Mouse (Mus musculus) liver, embryonic 13.5 days (tissue): Measurements from ENCODE around the gene Auts2. TPM values are rescaled to one million over a fixed set of nuclear protein-coding genes. Genes with fewer than 3 reads are reported as not detected.

Source experiments
- ATAC-seq: fragments of 200-750 bp; cut with Nextera tagmentation; 2 replicates; pipeline ENCODE4 v1.8.0; 2017; ENCODE audit warnings: low read depth, mild to moderate bottlenecking, moderate number of reproducible peaks, moderate library complexity
- DNase-seq: peaks from one replicate; pipeline ENCODE4 v3.0.0; 2022
- H3K27ac ChIP-seq: fragments of 300-500 bp; sonication (generic); 2 replicates; pipeline ENCODE4 v1.5.1; 2015; ENCODE audit warnings: moderate library complexity, mild to moderate bottlenecking, inconsistent platforms
- H3K27me3 ChIP-seq: fragments of 300-500 bp; sonication (generic); 2 replicates; pipeline ENCODE4 v1.6.1; 2015; ENCODE audit warnings: mild to moderate bottlenecking, inconsistent platforms
- H3K36me3 ChIP-seq: fragments of 300-500 bp; sonication (generic); 2 replicates; pipeline ENCODE4 v1.6.1; 2015; ENCODE audit warnings: mild to moderate bottlenecking, inconsistent platforms
- H3K4me1 ChIP-seq: fragments of 300-500 bp; sonication (generic); replicated peaks from 2 replicates; pipeline ENCODE4 v1.6.1; 2015; ENCODE audit warnings: inconsistent platforms
- H3K4me2 ChIP-seq: fragments of 300-500 bp; sonication (generic); 2 replicates; pipeline ENCODE4 v1.6.1; 2015; ENCODE audit warnings: inconsistent platforms, mild to moderate bottlenecking, moderate library complexity
- H3K4me3 ChIP-seq: fragments of 300-500 bp; sonication (generic); replicated peaks from 2 replicates; pipeline ENCODE4 v1.5.1; 2015; ENCODE audit warnings: mild to moderate bottlenecking, inconsistent platforms
- H3K9ac ChIP-seq: fragments of 300-500 bp; sonication (generic); 2 replicates; pipeline ENCODE4 v1.6.1; 2015; ENCODE audit warnings: mild to moderate bottlenecking, inconsistent platforms
- H3K9me3 ChIP-seq: fragments of 300-500 bp; sonication (generic); replicated peaks from 2 replicates; pipeline ENCODE4 v1.6.1; 2016; ENCODE audit warnings: inconsistent platforms
- WGBS: fragments of 180-500 bp; shearing (Covaris S2); methylation state at CpG from one replicate; pipeline ENCODE4 v1.1.7; 2015; ENCODE audit not compliant: insufficient replicate concordance; 5-methylcytosine and 5-hydroxymethylcytosine counted together
- polyA plus RNA-seq: library from polyadenylated mRNA; unstranded; fragments of >200 nt; fragmentation: Nextera tagmentation; extraction: Ambion mirVana; gene quantifications from 2 replicates; pipeline ENCODE4 v1.2.1, GENCODE M21; 2015

Auts2 gene
- polyA plus RNA-seq, 1 experiment from 2014 or later, result 1.5 TPM

DNA sequence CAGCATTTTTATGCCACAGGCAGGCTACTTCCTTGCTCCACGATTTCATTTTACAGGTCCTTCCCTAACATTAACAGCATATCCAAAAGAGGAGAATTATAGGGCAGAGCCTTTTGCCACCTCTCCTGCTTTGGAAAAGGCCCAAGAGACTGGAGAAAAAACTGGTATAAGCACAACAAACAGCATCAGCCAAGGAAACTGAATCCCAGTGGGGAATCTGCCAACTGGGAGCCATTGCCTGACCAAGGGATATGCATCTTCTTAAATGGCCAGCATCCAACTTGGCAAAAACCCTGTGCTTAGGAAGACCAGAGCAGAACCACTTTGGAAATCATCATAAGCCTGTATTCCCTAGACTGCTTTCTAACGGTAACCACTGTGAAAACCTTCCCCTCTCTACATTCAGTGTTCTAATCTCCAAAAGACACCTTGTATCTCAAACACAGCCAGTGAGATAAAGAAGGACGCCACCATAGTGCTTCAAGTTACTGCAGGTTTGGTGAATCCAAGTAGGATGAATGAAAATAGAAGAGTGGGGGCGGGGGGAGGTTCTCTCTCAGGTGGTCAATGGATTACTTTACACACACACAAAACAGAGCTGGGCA, 169.6 kb downstream of the Auts2 start:
- H3K27me3 ChIP-seq, result no peaks in the 10 kb centered on the region
- no peaks in the 10 kb centered on the region for H3K9me3 ChIP-seq
- H3K27ac ChIP-seq, result no peak overlapping the region
- H3K4me3 ChIP-seq, result no peak overlapping the region
- 37% methylated on average over 4 of the region's 4 CpGs for WGBS
- DNase-seq, result no peak
- no peak overlapping the region for H3K4me2 ChIP-seq
- ATAC-seq, result peak; percentile 75
- H3K4me1 ChIP-seq, result peaks cover 15% of the 10 kb centered on the region
- H3K9ac ChIP-seq, result no peak overlapping the region
- no peaks in the 10 kb centered on the region for H3K36me3 ChIP-seq

- no peak for DNase-seq
- no peaks in the 10 kb centered on the region for H3K36me3 ChIP-seq
- ATAC-seq, result no peak
- no peak overlapping the region for H3K27ac ChIP-seq
- no peaks in the 10 kb centered on the region for H3K9me3 ChIP-seq
- WGBS, result 48% methylated on average over 2 of the region's 2 CpGs
- H3K4me3 ChIP-seq, result no peak overlapping the region
- no peak overlapping the region for H3K9ac ChIP-seq
- no peak overlapping the region for H3K4me2 ChIP-seq
- peaks cover 20% of the 10 kb centered on the region for H3K4me1 ChIP-seq
- H3K27me3 ChIP-seq, result no peaks in the 10 kb centered on the region
These were observed 170.5 kb downstream of the Auts2 start for GRCm38 (mm10) chr5:132372605-132373004.

DNA sequence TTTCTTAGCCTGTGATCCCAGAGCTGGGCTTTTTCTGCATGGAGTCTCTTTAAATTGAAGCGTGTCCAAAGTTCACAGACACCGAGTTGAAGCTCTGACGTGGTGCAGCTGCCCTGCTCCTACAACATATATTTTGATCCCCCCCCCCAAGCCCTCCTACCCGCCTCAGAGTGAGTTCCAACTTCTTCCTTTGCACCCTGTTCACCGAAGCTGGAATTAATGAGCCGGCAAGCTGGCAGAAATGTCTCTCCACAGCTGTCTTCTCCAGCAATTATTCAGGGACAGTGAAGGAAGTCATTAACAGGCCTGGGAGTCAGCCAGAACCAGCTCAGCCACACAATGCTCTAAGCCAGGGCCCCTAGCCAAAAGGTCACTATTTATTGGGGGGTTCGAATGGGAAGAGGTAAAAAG, 174.5 kb downstream of the Auts2 start:
- H3K4me3 ChIP-seq, result no peak overlapping the region
- no peak for ATAC-seq
- no peak for DNase-seq
- no peak overlapping the region for H3K4me2 ChIP-seq
- no peaks in the 10 kb centered on the region for H3K36me3 ChIP-seq
- H3K9me3 ChIP-seq, result no peaks in the 10 kb centered on the region
- H3K27ac ChIP-seq, result no peak overlapping the region
- H3K27me3 ChIP-seq, result no peaks in the 10 kb centered on the region
- no peak overlapping the region for H3K9ac ChIP-seq
- WGBS, result 52% methylated on average over 7 of the region's 7 CpGs
- peaks cover 17% of the 10 kb centered on the region for H3K4me1 ChIP-seq

- DNase-seq (no peak), ATAC-seq (no peak)
- no peak overlapping the region for H3K9ac ChIP-seq
- no peak overlapping the region for H3K4me2 ChIP-seq
- H3K9me3 ChIP-seq, result no peaks in the 10 kb centered on the region
- no peaks in the 10 kb centered on the region for H3K27me3 ChIP-seq
- WGBS, result 65% methylated on average over 1 of the region's 1 CpGs
- no peak overlapping the region for H3K27ac ChIP-seq
- no peak overlapping the region for H3K4me3 ChIP-seq
- no peaks in the 10 kb centered on the region for H3K36me3 ChIP-seq
- peaks cover 2% of the 10 kb centered on the region; the same call in 1 of the 2 replicates for H3K4me1 ChIP-seq
These were observed 181.9 kb downstream of the Auts2 start for GRCm38 (mm10) chr5:132361276-132361675.

DNA sequence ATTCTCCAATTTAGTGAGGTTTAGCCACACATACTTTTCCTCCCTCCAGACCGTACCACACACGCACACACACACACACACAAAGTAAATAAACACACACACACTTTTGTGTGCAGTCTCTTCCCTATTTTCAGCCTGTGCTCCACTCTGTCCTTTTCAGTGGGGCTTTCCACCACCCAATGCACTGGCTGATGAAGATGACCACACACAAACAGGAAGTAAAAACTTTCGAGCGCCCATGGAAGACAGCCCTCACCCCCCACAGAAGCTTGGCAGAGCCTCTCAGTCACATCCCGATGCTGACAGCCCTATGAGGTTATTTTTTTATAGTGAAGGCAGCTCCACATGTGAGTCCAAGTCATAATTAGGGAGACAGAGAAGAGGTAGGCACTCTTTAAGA, 185.4 kb downstream of the Auts2 start:
- no peak for ATAC-seq
- 33% methylated on average over 5 of the region's 5 CpGs for WGBS
- no peak for DNase-seq
- Histone ChIP-seq H3K4me2 (no peak overlapping the region), H3K9ac (no peak overlapping the region), H3K4me3 (no peak overlapping the region), H3K9me3 (no peaks in the 10 kb centered on the region), H3K27ac (no peak overlapping the region), H3K4me1 (no peaks in the 10 kb centered on the region), H3K27me3 (no peaks in the 10 kb centered on the region), H3K36me3 (no peaks in the 10 kb centered on the region)

- DNase-seq (no peak), ATAC-seq (no peak)
- Histone ChIP-seq H3K4me1 (0 out of 2 replicates have a peak, but pooled peaks cover 3% of the 10 kb centered on the region), H3K4me3 (no peak overlapping the region), H3K4me2 (no peak overlapping the region), H3K36me3 (no peaks in the 10 kb centered on the region), H3K9me3 (no peaks in the 10 kb centered on the region), H3K27ac (no peak overlapping the region), H3K9ac (no peak overlapping the region), H3K27me3 (no peaks in the 10 kb centered on the region)
- WGBS, result 66% methylated on average over 7 of the region's 7 CpGs
These were observed 187.2 kb downstream of the Auts2 start for GRCm38 (mm10) chr5:132355935-132356334.

GRCm38 (mm10) chr5:132352437-132352836, 190.7 kb downstream of the Auts2 start:
- Histone ChIP-seq H3K4me2 (no peak overlapping the region), H3K9ac (no peak overlapping the region), H3K4me3 (no peak overlapping the region), H3K36me3 (no peaks in the 10 kb centered on the region), H3K27me3 (no peaks in the 10 kb centered on the region), H3K27ac (no peak overlapping the region), H3K9me3 (no peaks in the 10 kb centered on the region), H3K4me1 (0 out of 2 replicates have a peak, but pooled peaks cover 10% of the 10 kb centered on the region)
- 18% methylated on average over 1 of the region's 1 CpGs for WGBS
- no peak for DNase-seq
- ATAC-seq, result no peak

GRCm38 (mm10) chr5:132351139-132351538, 192.0 kb downstream of the Auts2 start:
- DNase-seq, result no peak
- ATAC-seq, result no peak
- Histone ChIP-seq H3K27ac (no peak overlapping the region), H3K27me3 (no peaks in the 10 kb centered on the region), H3K4me1 (0 out of 2 replicates have a peak, but pooled peaks cover 10% of the 10 kb centered on the region), H3K9ac (no peak overlapping the region), H3K4me3 (no peak overlapping the region), H3K9me3 (no peaks in the 10 kb centered on the region), H3K36me3 (no peaks in the 10 kb centered on the region), H3K4me2 (no peak overlapping the region)

DNA sequence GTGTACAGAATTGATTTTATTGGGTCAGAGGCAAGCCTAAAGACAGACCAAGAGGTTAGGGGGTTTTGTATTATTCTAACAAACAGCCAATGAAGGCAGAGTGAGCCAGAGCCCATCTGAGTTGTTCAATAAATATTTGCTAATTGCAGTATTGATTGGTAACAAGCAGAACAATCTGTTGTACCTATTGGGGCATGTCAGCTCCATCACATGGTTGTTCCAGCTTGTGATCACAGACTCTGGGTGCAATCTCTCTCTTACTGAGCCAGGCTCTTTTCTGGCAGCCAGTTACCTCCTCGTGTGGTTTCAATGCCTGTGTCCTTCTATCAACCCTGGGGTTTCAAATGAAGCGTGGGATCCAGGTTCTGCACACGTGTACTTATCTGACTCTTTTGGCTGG, 201.8 kb downstream of the Auts2 start:
- H3K27me3 ChIP-seq, result no peaks in the 10 kb centered on the region
- DNase-seq (no peak), ATAC-seq (0 out of 2 replicates have a peak, but pooled peaks have one; percentile 34)
- H3K9me3 ChIP-seq, result no peaks in the 10 kb centered on the region
- WGBS, result 36% methylated on average over 3 of the region's 3 CpGs
- no peak overlapping the region for H3K4me2 ChIP-seq
- no peaks in the 10 kb centered on the region for H3K36me3 ChIP-seq
- H3K27ac ChIP-seq, result no peak overlapping the region
- no peak overlapping the region for H3K4me3 ChIP-seq
- H3K4me1 ChIP-seq, result peaks cover 7% of the 10 kb centered on the region; the same call in 1 of the 2 replicates
- no peak overlapping the region for H3K9ac ChIP-seq

- no peak overlapping the region for H3K9ac ChIP-seq
- peaks cover 12% of the 10 kb centered on the region; the same call in 1 of the 2 replicates for H3K4me1 ChIP-seq
- H3K27ac ChIP-seq, result no peak overlapping the region
- DNase-seq, result no peak
- 35% methylated on average over 3 of the region's 3 CpGs for WGBS
- H3K36me3 ChIP-seq, result no peaks in the 10 kb centered on the region
- no peaks in the 10 kb centered on the region for H3K27me3 ChIP-seq
- H3K9me3 ChIP-seq, result no peaks in the 10 kb centered on the region
- ATAC-seq, result no peak
- H3K4me2 ChIP-seq, result no peak overlapping the region
- H3K4me3 ChIP-seq, result no peak overlapping the region
These were observed 205.5 kb downstream of the Auts2 start for GRCm38 (mm10) chr5:132337677-132338076.

GRCm38 (mm10) chr5:132335719-132336118, 207.4 kb downstream of the Auts2 start:
- Histone ChIP-seq H3K27me3 (no peaks in the 10 kb centered on the region), H3K9me3 (no peaks in the 10 kb centered on the region), H3K4me1 (peaks cover 9% of the 10 kb centered on the region; the same call in 1 of the 2 replicates), H3K4me2 (no peak overlapping the region), H3K9ac (no peak overlapping the region), H3K27ac (no peak overlapping the region), H3K4me3 (no peak overlapping the region), H3K36me3 (no peaks in the 10 kb centered on the region)
- DNase-seq (no peak), ATAC-seq (no peak)
- 60% methylated on average over 4 of the region's 4 CpGs for WGBS

GRCm38 (mm10) chr5:132334796-132335195, 208.3 kb downstream of the Auts2 start:
- ATAC-seq, result no peak
- H3K27ac ChIP-seq, result no peak overlapping the region

More at GRCm38 (mm10) chr5:132334796-132335195, 208.3 kb downstream of the Auts2 start:
- peaks cover 9% of the 10 kb centered on the region; the same call in 1 of the 2 replicates for H3K4me1 ChIP-seq
- H3K36me3 ChIP-seq, result no peaks in the 10 kb centered on the region
- WGBS, result 59% methylated on average over 3 of the region's 3 CpGs
- no peak for DNase-seq
- no peaks in the 10 kb centered on the region for H3K27me3 ChIP-seq
- no peak overlapping the region for H3K4me3 ChIP-seq
- no peak overlapping the region for H3K9ac ChIP-seq
- H3K4me2 ChIP-seq, result no peak overlapping the region
- H3K9me3 ChIP-seq, result no peaks in the 10 kb centered on the region
